Mouse (Mus musculus) intestine, embryonic 14.5 days (tissue): Measurements from ENCODE around the gene Adgrg4. TPM values are rescaled to one million over a fixed set of nuclear protein-coding genes. Genes with fewer than 3 reads are reported as not detected.

Source experiments
- ATAC-seq: fragments of 200-750 bp; cut with Nextera tagmentation; replicated peaks from 2 replicates; pipeline ENCODE4 v1.8.0; 2017; ENCODE audit warnings: low read depth, moderate number of reproducible peaks, moderate TSS enrichment, moderate library complexity; ENCODE audit not compliant: low FRiP score, low TSS enrichment
- DNase-seq: peaks from one replicate; pipeline ENCODE4 v3.0.0-alpha.2; 2018; ENCODE audit warnings: low spot score
- H3K27ac ChIP-seq: fragments of 300-500 bp; sonication (generic); 2 replicates; pipeline ENCODE4 v1.5.1; 2014; ENCODE audit warnings: low read depth, mild to moderate bottlenecking, control low read depth
- H3K27me3 ChIP-seq: fragments of 300-500 bp; sonication (generic); replicated peaks from 2 replicates; pipeline ENCODE4 v1.6.1; 2014; ENCODE audit warnings: low read length, control low read depth; ENCODE audit not compliant: control insufficient read depth, insufficient read depth
- H3K36me3 ChIP-seq: fragments of 300-500 bp; sonication (generic); 2 replicates; pipeline ENCODE4 v1.6.1; 2014; ENCODE audit warnings: low read length, control low read depth; ENCODE audit not compliant: control insufficient read depth, insufficient read depth
- H3K4me1 ChIP-seq: fragments of 300-500 bp; sonication (generic); replicated peaks from 2 replicates; pipeline ENCODE4 v1.6.1; 2014; ENCODE audit warnings: low read length, control low read depth, mixed read lengths; ENCODE audit not compliant: control insufficient read depth, insufficient read depth
- H3K4me2 ChIP-seq: fragments of 300-500 bp; sonication (generic); 2 replicates; pipeline ENCODE4 v1.6.1; 2014; ENCODE audit warnings: low read length
- H3K4me3 ChIP-seq: fragments of 300-500 bp; sonication (generic); 2 replicates; pipeline ENCODE4 v1.5.1; 2014; ENCODE audit warnings: low read depth, low read length, control low read depth, mixed read lengths
- H3K9ac ChIP-seq: fragments of 300-500 bp; sonication (generic); 2 replicates; pipeline ENCODE4 v1.6.1; 2014; ENCODE audit warnings: mild to moderate bottlenecking, low read length
- H3K9me3 ChIP-seq: fragments of 300-500 bp; sonication (generic); 2 replicates; pipeline ENCODE4 v1.6.1; 2016; ENCODE audit warnings: low read length, control low read depth; ENCODE audit not compliant: control insufficient read depth
- WGBS: fragments of 180-500 bp; shearing (Covaris S2); extraction: QIAGEN DNeasy Blood & Tissue Kit; methylation state at CpG from one replicate; pipeline ENCODE4 v1.1.7; 2014; 5-methylcytosine and 5-hydroxymethylcytosine counted together
- polyA plus RNA-seq: library from polyadenylated mRNA; unstranded; fragments of >200 nt; fragmentation: Nextera tagmentation; extraction: Ambion mirVana; gene quantifications from 2 replicates; pipeline ENCODE4 v1.2.1, GENCODE M21; 2014

The Adgrg4 gene
- polyA plus RNA-seq = not detected in 2 replicates

GRCm38 (mm10) chrX:56869863-56870262 lies at the start of gene Adgrg4:
TSS of gene Adgrg4 (plus strand) at chrX:56870163.
- no peak within 1 kb of the TSS for H3K9ac ChIP-seq
- no peaks in the 10 kb centered on the region for H3K9me3 ChIP-seq
- DNase-seq = no peak
- no peak within 1 kb of the TSS for H3K4me3 ChIP-seq
- H3K36me3 ChIP-seq = no peaks in the 10 kb centered on the region
- H3K27ac ChIP-seq = no peak within 1 kb of the TSS
- no peaks in the 10 kb centered on the region for H3K27me3 ChIP-seq
- WGBS = 93% methylated on average over 2 of the region's 2 CpGs
- no peak for ATAC-seq
- H3K4me1 ChIP-seq = no peaks in the 10 kb centered on the region
- H3K4me2 ChIP-seq = no peak within 1 kb of the TSS

- Histone ChIP-seq H3K36me3 (no peaks in the 10 kb centered on the region), H3K4me2 (peak within 1 kb of the TSS; percentile 55), H3K4me1 (no peaks in the 10 kb centered on the region), H3K9me3 (no peaks in the 10 kb centered on the region), H3K27me3 (no peaks in the 10 kb centered on the region), H3K4me3 (peak within 1 kb of the TSS; percentile 41), H3K9ac (no peak within 1 kb of the TSS), H3K27ac (no peak within 1 kb of the TSS)
- 19% methylated on average over 32 of the region's 35 CpGs for WGBS
- ATAC-seq (0 out of 2 replicates have a peak, but pooled peaks have one; percentile 36), DNase-seq (peak; percentile 54)
Measured at GRCm38 (mm10) chrX:56821765-56822603, 48.0 kb upstream of the Adgrg4 start, which contains the start of gene Map7d3. TSS of gene Map7d3 (minus strand) at chrX:56822326.

- no peaks in the 10 kb centered on the region for H3K27me3 ChIP-seq
- ATAC-seq (no peak), DNase-seq (no peak)
- no peak overlapping the region for H3K4me2 ChIP-seq
- no peak overlapping the region for H3K27ac ChIP-seq
- H3K9ac ChIP-seq = no peak overlapping the region
- H3K4me3 ChIP-seq = no peak overlapping the region
- H3K36me3 ChIP-seq = no peaks in the 10 kb centered on the region
- no peaks in the 10 kb centered on the region for H3K9me3 ChIP-seq
- WGBS = 76% methylated on average over 6 of the region's 6 CpGs
- H3K4me1 ChIP-seq = no peaks in the 10 kb centered on the region
Measured at GRCm38 (mm10) chrX:56827492-56827891, 42.5 kb upstream of the Adgrg4 start.

DNA sequence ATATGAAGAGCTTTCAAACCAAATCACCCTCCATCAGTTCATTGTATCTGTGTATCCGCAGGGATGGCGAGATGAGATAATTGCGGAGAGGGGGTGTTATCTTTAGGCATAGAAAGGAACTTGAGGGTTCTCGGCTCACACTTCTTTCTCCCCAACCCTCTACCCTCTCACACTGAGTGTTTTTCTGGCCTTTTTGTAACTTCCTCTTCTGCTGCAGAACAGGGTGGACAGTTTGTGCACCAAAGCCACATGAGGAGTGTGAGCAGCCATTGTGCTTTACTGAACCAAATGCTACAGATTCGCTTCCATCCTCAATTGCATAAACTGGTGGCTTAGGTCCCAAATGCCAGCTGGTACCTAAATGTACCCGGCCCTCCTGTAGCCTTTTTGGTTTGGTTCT lies 34.1 kb upstream of the Adgrg4 start:
- Histone ChIP-seq H3K27ac (no peak overlapping the region), H3K4me1 (no peaks in the 10 kb centered on the region), H3K4me3 (no peak overlapping the region), H3K36me3 (no peaks in the 10 kb centered on the region), H3K27me3 (no peaks in the 10 kb centered on the region), H3K9ac (no peak overlapping the region), H3K9me3 (no peaks in the 10 kb centered on the region), H3K4me2 (no peak overlapping the region)
- WGBS = 88% methylated on average over 6 of the region's 6 CpGs
- no peak for DNase-seq
- ATAC-seq = no peak

GRCm38 (mm10) chrX:56839369-56839768 lies 30.6 kb upstream of the Adgrg4 start:
- ATAC-seq = no peak
- no peaks in the 10 kb centered on the region for H3K27me3 ChIP-seq
- H3K4me2 ChIP-seq = no peak overlapping the region
- no peak overlapping the region for H3K9ac ChIP-seq
- H3K4me1 ChIP-seq = no peaks in the 10 kb centered on the region
- H3K4me3 ChIP-seq = no peak overlapping the region
- H3K36me3 ChIP-seq = no peaks in the 10 kb centered on the region
- no peaks in the 10 kb centered on the region for H3K9me3 ChIP-seq
- DNase-seq = no peak
- no peak overlapping the region for H3K27ac ChIP-seq

DNA sequence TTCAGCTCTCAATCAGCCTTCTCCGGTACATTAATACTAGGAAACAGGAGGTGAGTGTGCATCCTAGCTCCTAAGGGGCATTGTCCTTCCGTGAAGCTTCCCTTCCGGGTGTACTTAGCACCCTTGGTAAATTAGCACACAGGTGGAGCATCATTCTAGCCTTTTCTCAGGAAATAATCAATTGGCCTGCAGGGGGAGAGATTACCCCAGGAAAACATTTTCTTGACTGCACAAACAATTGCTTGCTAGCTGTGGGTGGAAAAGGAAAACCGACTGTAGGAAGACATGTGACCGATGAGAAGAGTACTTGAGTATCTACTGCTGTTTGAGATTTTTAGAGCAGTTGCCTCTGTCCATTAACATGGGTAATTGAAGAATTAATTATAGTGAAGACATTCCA lies 28.7 kb upstream of the Adgrg4 start:
- H3K9ac ChIP-seq = no peak overlapping the region
- no peaks in the 10 kb centered on the region for H3K27me3 ChIP-seq
- 63% methylated on average over 5 of the region's 5 CpGs for WGBS
- H3K4me3 ChIP-seq = no peak overlapping the region
- H3K27ac ChIP-seq = no peak overlapping the region
- ATAC-seq = no peak
- no peaks in the 10 kb centered on the region for H3K9me3 ChIP-seq
- no peak overlapping the region for H3K4me2 ChIP-seq
- H3K4me1 ChIP-seq = no peaks in the 10 kb centered on the region
- no peaks in the 10 kb centered on the region for H3K36me3 ChIP-seq
- DNase-seq = no peak

GRCm38 (mm10) chrX:57012891-57013290 lies 142.9 kb downstream of the Adgrg4 start:
- Histone ChIP-seq H3K9ac (no peak overlapping the region), H3K27ac (no peak overlapping the region), H3K36me3 (no peaks in the 10 kb centered on the region), H3K9me3 (no peaks in the 10 kb centered on the region), H3K27me3 (no peaks in the 10 kb centered on the region), H3K4me1 (no peaks in the 10 kb centered on the region), H3K4me3 (no peak overlapping the region), H3K4me2 (no peak overlapping the region)
- no peak for DNase-seq
- no peak for ATAC-seq
- 62% methylated on average over 2 of the region's 2 CpGs for WGBS

DNA sequence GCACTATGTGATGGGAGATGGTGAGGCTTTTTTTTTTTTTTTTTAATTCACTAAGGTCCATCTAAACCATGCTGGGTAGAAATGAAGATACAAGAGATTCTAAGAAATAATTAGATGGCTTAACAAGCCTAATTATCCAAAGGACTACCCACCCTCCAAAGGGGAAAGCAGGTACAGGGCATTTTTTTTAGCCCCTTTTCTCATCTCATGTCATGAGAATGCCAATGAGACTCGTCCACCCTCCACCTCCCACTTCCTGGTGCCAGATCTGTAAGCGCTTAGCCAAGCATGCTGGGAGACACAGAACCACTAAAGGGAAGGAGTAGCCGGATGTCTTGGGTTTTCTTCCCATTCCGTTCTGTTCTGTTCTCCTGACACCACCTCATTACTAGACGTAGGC lies 172.8 kb downstream of the Adgrg4 start, which contains the start of gene Brs3:
TSS of gene Brs3 (plus strand) at position 301 of the 400 bp plus-strand sequence.
- DNase-seq = no peak
- H3K9ac ChIP-seq = no peak within 1 kb of the TSS
- no peaks in the 10 kb centered on the region for H3K4me1 ChIP-seq
- no peaks in the 10 kb centered on the region for H3K9me3 ChIP-seq
- 92% methylated on average over 5 of the region's 5 CpGs for WGBS
- H3K36me3 ChIP-seq = no peaks in the 10 kb centered on the region
- H3K27ac ChIP-seq = no peak within 1 kb of the TSS
- ATAC-seq = no peak
- H3K27me3 ChIP-seq = no peaks in the 10 kb centered on the region
- no peak within 1 kb of the TSS for H3K4me3 ChIP-seq
- no peak within 1 kb of the TSS for H3K4me2 ChIP-seq

GRCm38 (mm10) chrX:57043869-57044268 lies 173.9 kb downstream of the Adgrg4 start:
- ATAC-seq (no peak), DNase-seq (no peak)
- Histone ChIP-seq H3K9ac (no peak overlapping the region), H3K27ac (no peak overlapping the region), H3K27me3 (no peaks in the 10 kb centered on the region), H3K36me3 (no peaks in the 10 kb centered on the region), H3K4me2 (no peak overlapping the region), H3K9me3 (no peaks in the 10 kb centered on the region), H3K4me1 (no peaks in the 10 kb centered on the region), H3K4me3 (no peak overlapping the region)
- 77% methylated on average over 6 of the region's 6 CpGs for WGBS
